Mouse (Mus musculus) layer of hippocampus, adult 9-10 months (tissue): ENCODE data around the gene Cdrt4.

Experiments
- DNase-seq: peaks from one replicate; pipeline ENCODE4 v3.0.0; 2022; ENCODE audit warnings: low spot score

The Cdrt4 gene

DNA sequence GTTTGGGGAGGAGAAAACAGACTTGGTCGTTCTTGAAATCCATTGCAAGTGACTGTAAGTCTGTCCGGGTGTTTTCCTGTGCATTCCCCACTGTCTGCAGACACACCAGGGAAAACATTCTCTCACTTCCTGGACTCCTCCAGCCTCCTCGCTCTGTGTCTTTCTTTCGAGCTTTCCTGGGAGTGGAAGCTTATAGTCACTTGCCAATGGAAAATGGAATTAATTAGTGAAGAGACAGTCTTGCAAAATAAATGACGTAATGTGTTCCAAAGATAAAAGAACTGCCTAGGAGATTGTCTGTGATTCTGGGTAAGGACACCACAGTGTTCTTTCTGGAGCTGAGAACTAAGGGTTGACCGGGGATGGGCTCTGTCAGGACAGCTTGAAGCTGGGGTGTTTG lies 7.5 kb upstream of the Cdrt4 start:
- DNase-seq: no peak

DNA sequence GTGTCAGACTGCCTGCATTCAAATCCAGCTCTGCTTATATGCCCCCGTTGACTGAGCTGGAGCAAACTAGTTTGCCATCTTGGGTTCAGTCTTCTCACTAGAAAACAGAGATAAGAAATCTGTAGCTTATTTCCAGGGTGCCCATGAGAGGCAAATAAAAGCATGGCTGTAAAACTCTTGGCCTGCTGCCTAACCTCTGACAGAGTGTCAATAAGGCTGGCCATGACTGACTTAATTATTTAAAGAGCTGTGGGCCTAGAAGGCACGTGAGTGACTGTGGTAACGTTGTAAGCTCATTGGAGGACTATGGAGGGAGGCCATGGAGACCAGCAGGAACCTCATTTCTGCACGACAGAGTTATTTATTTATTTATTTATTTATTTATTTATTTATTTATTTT lies 5.5 kb upstream of the Cdrt4 start:
- no peak for DNase-seq

DNA sequence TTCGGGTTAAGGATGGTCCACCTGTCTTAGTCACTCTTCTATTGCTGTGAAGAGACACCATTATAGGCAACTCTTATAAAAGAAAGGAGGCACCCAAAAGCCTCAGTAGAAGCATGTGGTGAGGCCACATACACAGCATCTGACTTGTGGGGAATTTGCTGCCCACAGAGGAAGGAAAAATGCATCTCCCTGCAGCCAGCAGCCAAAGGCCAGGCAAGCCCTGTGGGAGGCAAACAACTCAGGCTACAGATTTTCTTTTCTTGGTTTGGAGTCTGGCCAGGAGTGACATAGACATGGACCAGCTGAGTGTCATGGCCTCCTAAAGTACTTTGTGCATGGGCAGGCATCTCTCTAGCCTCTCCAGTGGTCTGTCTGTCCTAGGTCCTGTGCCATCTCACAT lies 1.4 kb upstream of the Cdrt4 start:
- no peak for DNase-seq

DNA sequence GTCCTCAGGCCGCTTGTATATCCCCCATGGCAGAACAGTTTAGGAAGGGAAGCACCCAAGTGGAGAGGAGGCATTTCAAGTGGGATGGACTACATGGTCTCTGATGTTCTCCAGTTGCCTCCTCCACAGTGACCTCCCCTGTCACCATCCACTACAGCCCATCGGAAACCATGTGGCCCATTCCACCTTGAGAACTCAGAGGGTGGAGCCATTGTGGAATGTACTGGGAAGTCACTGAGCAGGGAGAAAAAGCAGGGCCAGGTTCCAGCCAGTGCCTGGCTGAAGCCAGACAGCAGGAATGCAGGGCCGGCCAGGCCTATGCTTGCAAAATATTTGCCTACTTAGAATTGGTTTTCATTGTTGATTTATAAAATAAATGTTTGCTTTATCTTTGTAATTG lies 3.8 kb downstream of the Cdrt4 start:
- no peak for DNase-seq

DNA sequence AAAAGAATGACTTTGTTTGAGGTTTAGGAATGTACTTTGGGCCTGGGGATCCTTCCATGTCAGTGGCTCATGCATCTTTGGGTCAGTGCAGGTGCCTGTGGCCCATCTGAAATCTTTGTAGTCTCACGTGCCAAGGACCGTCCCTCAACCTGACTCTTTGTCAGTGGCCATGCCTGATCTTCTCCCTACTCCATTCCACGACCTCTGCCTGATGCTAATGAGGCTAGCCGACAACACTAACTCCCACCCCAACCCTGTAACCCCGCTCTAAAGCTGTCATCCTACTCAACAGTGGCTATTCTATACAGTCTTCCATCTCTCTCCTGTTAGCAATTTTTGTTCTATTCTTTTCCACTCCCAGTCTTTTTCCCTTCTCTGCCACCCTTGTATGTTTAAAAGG lies 4.2 kb downstream of the Cdrt4 start:
- DNase-seq: no peak

DNA sequence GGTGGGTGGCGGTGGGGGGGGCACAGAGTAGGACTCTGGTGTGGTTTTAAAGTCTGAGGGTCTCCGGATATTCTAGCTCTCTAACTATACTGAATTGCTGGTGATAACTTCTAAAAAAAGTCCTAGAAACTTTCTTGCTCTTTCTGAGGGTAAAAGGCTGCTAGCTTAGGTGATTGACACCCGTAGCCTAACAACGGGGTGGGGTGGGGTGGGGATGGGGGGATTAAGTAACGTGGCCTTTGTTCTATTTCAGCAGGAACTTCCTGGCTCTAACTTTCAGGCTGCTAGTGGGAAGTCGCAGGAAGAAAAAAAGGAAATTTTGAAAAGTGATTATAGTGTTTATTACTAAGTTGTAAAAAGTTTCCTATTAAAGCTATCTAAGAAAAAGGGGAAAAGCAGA lies 4.8 kb downstream of the Cdrt4 start:
- no peak for DNase-seq

DNA sequence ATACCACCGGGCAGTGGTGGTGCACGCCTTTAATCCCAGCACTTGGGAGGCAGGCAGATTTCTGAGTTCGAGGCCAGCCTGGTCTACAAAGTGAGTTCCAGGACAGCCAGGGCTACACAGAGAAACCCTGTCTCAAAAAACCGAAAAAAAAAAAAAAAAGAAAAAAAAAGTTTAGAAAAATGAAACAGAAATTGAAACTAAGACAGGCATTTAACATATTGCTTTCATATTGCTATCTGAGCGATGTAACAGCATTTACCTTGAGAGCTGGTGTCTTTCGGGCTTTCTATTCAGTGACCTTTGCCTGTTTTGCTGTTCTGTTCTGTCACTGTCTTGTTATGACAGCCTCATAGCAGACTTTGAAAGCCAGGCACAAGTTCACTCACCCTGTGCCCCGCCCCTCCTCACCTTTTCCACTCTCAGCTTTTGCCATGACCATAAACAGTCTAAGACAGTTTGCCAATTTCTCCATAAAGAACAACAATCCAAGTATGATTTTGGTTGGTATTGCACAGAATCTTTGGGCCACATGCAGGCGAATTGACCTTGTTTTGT lies 6.7 kb downstream of the Cdrt4 start:
- DNase-seq: no peak

DNA sequence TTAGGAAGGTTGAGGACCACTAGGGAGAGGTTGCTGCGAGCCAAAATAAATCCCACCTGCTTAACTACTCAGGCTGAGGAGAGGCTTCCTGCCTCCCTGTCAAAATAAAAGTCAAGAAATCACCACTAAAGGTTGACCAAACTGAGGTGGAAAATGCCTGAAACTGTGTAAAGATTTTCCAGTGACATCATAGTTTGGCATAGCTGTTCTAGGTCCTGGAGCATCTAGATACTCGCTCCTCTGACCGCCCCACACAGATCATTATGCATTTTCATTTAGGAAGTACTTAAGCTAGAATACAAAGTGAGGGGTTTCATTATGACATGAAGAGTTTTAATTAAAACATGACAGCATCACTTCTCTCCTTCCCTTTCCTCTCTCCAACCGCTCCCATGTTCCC lies 12.3 kb downstream of the Cdrt4 start:
- DNase-seq: no peak

DNA sequence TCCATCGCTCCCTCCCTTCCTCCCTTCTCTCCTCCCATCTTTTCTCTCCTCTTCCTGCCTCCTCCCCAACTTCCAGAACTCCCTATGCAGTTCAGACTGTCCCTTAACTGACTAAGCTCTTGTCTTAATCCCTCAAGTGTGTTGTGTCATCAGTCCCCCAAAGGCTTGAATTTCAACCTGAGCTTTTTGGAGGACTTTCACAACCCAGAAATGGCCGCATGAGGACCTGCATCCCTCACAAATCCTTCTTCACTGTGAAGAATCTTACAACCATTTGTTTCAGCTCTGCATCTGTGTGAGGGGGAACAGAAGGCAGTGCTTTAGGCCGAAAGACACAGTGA lies 15.4 kb downstream of the Cdrt4 start:
- no peak for DNase-seq

DNA sequence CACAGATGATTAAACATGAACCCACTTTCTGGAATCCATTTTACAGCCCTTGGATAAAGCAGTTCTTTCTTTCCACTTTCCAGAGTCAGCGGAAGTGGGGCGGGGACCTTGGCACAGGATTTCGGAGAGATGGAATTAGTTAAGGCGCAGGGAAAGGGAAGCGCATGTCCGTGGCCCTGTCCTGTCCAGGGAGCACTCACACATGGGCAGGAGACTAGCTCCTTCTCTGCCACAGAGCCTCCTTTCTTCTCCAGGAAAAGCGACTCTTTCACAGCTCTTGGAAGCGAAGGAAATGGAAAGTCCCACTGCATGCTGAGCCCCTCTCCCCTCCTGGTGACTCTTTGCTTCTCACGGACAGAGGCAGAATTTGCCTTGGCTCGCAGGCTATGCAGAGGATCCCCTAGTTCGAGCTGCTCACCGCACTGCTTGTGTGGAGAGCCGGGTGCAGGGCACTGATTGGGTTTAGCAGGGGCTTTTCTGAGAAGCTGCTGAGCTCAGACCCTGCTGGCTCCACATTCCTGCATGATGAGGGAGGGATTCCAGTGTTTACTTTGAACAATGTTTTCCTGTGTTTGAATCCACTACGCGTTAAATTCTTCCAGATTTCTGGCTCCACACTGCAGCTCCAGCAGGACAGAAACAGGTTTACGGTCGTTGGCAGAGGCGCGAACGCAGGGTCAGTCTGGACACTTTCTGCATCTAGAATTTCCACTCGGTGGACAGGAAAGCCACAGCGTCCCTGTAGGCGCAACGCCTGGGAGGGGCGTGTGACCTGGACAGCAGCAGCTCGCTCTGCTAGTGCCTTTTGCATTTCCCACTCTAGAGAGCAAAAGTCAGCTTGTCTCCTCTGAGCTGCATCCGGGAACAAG lies 16.0 kb downstream of the Cdrt4 start:
- DNase-seq: no peak

DNA sequence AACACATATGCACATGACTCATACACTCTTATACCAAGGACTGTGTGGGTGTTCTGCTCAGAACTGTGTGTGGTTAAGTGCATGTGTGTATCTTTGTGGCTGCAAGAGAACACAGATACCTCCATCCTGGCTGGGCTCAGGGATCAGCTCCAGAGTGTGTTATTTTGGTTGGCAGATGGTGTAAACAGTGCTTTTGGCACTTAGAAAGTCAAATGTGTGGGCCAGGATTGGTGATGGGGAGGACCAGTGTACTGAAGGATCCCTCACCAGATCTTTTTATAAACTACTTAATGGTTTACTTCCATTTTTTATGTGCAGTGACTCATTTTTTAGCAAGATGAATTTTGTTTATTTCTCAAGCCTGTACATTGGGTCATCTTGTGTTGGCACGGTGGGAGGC lies 26.2 kb downstream of the Cdrt4 start:
- DNase-seq: no peak

DNA sequence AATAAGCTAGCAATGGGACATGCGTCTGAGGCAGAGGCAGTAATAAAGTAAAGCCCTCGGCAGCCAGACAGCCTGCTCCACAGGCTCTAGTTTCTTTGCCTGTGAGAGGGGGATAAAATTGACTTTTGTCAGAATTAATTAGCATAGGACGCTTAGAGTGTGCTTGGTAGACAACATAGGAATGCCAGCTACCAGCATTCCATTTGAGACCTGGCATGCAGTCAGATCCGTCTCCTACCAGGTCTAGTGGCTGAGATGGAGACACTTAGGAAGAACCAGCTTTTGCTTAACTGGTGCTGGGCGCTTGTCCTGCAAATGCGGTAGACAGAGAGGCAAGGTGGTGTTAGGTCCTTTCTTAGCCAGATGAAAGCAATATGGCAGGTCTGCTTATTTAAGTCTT lies 27.9 kb downstream of the Cdrt4 start:
- no peak for DNase-seq

DNA sequence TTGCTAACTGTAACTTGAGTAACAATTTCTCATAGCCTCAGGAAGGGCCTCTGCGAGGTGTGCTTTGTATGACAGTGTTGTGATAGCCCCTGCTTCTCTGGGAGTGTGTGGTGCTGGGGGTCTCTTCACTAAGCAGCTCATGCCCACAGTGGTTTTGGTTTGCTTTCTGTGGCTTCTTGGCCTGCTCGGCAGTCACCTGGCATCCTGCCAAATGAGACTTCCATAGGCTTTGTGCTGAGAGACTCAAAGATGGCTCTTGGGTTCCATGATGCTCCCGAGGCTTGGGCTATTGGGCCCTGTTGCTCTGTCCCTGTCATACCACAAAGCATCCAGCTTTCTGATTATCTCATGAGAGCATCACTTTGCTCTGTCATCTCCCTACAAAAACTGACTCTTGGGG lies 30.7 kb downstream of the Cdrt4 start:
- no peak for DNase-seq

DNA sequence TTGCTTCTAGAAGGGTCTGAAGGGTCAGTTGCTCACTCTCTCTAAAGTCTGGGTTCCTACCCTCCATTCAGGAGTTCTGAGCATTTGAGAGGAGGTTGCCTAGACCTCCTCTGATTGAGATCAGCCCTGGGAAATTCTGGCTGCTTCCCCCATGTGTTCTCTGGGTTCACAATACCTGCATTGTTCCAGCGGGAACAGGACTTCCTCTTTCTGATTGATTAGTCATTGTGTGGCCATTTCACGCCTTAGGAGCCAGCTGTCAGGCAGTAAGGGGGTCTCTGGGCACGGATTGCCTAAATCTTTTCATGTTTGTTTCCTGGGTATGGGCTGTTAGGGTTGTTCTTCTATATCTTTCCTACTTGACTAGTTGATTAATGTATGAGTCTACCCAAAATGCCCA lies 32.8 kb downstream of the Cdrt4 start:
- DNase-seq: no peak

DNA sequence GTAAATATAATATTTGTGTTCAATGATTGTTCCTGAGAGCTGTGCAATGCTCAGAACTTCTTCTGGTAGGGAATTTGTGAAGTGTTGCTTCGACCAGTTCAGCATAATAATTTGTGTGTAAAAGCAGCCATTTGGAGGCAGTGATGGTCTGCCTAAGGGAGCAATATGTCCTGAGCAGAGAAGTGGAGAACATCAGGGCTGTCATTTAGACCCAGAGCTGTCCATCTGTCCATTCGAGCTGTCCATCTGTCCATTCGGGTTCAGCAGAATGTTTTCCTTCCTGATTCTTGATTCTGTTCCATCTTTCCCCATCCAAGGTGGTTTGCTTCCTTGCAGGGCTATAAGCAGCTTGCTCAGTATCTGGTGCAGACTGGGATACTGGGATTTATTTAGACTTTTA lies 33.4 kb downstream of the Cdrt4 start:
- DNase-seq: no peak

DNA sequence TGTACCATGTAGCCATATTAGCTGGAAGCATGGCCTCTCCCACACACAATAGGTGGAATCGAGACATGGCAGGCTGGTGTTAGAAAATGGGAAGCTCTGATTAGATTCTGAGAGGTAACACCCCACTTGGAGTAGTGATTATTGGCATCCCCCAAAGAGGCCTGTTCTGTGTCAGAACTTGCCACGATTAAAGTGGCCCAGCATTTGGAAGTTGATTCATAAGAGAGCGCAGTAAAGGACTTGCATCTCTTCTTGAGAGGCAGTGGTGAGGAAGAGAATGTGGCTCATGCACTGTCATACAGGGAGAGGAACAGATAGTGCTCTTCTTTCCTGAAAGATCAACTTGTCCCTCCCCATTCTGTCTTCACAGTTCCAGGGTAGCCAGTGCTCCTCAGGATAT lies 34.1 kb downstream of the Cdrt4 start:
- no peak for DNase-seq

DNA sequence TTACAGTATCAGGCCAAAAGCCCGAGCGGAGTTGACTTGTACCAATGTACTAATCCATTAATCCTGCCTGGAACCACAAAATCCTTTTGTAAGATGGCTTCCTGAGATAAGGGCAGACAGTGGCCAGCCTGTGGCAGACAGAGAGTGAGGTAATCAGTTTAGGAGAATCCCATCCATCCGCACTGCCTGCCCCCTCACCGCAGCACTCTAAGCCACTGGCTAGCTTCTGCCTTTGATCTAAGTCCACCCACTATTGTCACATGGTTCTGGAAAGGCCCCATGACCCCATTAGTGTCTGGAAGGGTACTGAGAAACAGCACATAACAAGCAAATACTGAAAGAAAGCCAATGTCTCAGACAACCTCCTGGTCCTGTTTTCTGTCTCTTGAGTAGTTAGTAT lies 35.6 kb downstream of the Cdrt4 start:
- DNase-seq: no peak

DNA sequence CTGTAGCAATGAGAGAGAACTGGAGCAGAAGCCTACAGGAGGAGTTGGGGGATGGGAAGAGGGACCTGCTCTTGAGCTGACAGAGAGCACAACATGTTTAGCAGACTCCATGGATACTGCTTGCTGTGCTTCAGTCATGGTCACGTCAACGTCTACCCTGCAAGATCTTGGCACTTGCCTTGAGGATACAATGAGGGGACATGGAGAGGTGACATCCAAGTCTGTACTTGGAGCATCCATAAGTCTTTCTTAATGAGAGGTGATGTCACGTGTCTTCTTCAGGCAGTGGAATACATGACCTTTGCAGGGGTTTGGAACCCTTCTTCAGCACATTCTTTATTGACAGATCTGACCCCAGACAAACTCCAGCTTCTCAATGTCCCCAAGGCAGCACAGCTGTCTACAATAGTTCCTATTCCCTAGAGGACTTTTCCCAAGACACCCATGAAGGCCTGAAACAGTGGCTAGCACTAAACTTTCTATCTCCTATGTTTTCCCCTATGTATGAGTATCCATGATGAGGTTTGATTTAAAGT lies 39.2 kb downstream of the Cdrt4 start:
- DNase-seq: no peak

DNA sequence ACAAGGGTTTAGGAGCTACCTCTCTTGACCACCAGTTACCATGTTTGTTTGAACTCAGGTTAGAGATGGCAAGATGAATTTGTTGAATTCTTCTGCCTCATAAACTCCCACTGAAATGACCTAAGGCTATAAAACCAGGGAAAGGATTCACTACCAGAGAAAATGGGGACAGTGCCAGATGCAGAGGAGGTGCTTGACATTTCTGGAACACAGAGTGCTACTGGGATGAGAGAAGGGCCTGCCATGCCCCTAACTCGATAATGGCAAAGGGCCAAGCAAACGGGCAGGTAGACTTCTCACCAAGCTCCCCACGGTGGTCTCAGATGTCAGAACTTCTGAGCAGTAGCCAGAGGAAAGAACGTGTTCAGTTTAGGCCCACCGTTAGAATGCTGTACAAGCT lies 39.8 kb downstream of the Cdrt4 start:
- no peak for DNase-seq

DNA sequence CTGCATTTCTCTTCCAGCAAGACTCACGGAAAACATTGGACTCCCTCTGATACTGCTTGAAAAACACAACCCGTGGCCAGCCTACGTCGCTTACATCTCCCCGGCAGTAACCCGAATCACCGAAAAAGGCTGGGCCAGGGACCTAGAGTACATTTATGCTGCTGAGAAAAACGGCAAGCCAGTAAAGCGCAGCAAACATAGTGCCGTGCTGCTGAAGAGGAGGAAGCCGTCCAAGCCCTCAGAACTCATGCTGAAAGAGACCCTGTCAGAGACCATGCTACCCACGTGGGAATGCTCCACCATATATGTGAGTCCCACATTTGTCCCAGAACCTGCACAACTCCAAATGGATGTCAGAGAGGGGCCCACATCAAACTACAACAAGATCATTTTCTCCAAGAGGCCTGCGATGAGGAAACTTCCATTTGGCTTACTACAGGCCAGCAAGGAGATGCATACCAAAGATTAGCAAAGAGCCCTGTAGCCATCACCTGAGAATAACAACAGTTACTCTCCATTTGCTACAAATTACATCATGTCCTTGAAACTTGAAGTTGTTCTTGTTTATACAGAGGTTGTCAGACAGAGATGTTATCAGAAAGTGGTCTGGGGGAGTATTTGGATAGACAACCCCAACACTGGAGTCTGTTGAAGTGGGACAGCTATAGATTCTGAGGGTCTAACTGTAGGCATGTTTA lies 41.7 kb downstream of the Cdrt4 start:
- no peak for DNase-seq

DNA sequence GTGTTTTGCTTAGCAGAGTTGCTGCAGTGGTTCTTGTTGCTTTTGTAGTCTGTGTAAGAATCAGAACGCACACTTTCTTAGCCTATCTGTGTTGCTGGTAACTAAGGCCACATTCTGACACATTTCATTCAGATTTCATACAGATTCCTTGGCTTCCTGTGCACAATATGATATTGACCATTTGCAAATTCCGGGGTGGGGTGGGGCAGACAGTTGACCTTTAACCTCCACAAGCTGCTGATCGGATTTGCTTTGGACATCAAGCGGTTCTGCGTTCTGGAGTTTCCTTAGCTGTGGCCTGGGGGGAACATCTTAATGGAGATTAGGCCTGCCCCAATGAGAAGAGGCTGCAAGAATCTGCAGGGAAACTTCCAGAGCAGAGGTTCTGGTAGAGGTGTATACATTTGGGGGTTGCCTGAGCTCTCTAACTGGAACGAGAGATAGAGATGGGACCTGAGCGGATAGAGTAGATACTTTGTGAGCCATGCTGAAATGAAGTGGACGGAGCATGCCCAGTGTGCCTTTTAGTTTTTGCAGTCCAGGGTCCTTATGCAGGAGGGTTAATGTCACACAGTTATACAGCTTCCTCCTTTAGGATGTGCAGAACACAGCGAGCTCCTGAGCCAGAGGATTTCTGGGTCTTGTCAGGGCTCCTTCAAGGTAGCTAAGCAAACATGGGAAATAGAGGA lies 44.2 kb downstream of the Cdrt4 start:
- DNase-seq: no peak

DNA sequence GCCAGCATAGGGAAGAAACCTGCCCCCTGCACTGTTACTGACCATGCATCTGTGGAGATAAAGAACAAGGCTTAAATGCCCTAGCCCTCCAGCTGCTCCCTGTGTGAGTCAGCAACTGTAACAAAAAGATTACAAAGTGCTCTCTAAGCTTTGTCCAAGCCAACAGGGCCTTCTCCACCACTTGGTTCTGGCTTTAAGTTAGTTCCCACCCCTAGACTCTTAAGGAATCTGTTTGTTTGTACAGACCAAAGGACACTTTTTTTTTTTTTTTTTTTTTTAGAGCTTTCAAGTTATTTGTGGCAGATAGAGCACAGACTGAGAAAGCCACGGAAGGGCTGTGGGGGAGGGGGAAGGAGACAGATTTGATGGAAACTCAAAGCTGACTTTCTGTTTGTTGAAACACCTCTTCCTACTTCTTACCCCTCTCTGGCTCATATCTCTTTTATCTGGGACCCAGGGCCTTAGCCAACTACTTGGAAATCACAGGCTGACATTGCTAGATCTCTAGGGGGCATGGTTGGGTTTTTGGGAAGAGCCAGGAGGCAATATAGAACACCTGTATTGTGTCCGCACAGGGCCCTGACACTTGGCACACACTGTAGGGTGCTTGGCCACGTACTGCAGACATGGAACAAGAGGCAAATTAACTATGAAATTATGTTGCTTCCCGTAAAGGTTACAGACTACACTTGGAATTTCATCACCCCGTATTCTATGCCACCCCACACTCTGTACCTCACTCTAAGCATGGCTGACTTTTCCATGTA lies 44.9 kb downstream of the Cdrt4 start:
- no peak for DNase-seq
